Comparison of ENCODE assay signal across 29 mouse cellular contexts in genomic region chr6:38829452-38829851, GRCm38 (mm10). TPM values are rescaled to one million over a fixed set of nuclear protein-coding genes. Genes with fewer than 3 reads are reported as not detected.
DNase-seq lines count a peak whose midpoint lies in the region; ATAC-seq lines count a peak whose summit lies in the region.
"Had no signal": no experiment of that assay in that cellular context is flagged by ENCODE, and none has a peak within 500 bp of the region (broad histone marks: within the 10 kb centered on the region; RNA-seq: fewer than 3 reads in every experiment).

No protein-coding gene starts in this region.

- ATAC-seq in embryonic facial prominence, embryonic 14.5 days (ENCODE audit: low read depth), result no peak
- no peak for ATAC-seq in liver, embryonic 15.5 days (ENCODE audit: insufficient read depth)
- ATAC-seq in erythroblast, adult 5-6 weeks (replicated peaks; ENCODE audit: low FRiP score, poor library complexity, severe bottlenecking), result no peak
- ATAC-seq: CD4-positive, CD25-positive, alpha-beta regulatory T cell, adult 4 months; forebrain, postnatal 0 days; hindbrain, postnatal 0 days; intestine, embryonic 15.5 days; midbrain, embryonic 15.5 days had no signal

- no peak overlapping the region for H3K4me2 ChIP-seq in embryonic facial prominence, embryonic 14.5 days (ENCODE audit: low read depth, low read length)
- H3K4me2 ChIP-seq in liver, embryonic 15.5 days, result no peak overlapping the region
- H3K4me2 ChIP-seq: forebrain, embryonic 12.5 days; hindbrain, embryonic 12.5 days; intestine, embryonic 15.5 days; limb, embryonic 15.5 days; midbrain, embryonic 15.5 days; neural tube, embryonic 12.5 days had no signal

- WGBS in embryonic facial prominence, embryonic 14.5 days, result 64% methylated on average over 3 of the region's 3 CpGs
- 76% methylated on average over 3 of the region's 3 CpGs for WGBS in embryonic facial prominence, embryonic 10.5 days
- WGBS in liver, embryonic 15.5 days (ENCODE audit: insufficient replicate concordance), result 68% methylated on average over 3 of the region's 3 CpGs

- H3K9ac ChIP-seq in embryonic facial prominence, embryonic 14.5 days (ENCODE audit: low read depth, low read length), result no peak overlapping the region
- peak overlapping the region; percentile 15; the same call in 1 of the 2 replicates for H3K9ac ChIP-seq in liver, embryonic 15.5 days
- H3K9ac ChIP-seq: forebrain, embryonic 12.5 days; forebrain, postnatal 0 days; hindbrain, embryonic 12.5 days; intestine, embryonic 15.5 days; limb, embryonic 15.5 days; midbrain, embryonic 15.5 days; neural tube, embryonic 12.5 days had no signal

- no peak overlapping the region for H3K27ac ChIP-seq in embryonic facial prominence, embryonic 14.5 days (replicated peaks; ENCODE audit: low read depth, low read length)
- no peak overlapping the region for H3K27ac ChIP-seq in embryonic facial prominence, embryonic 10.5 days (replicated peaks)
- H3K27ac ChIP-seq in liver, embryonic 15.5 days (replicated peaks), result 0 out of 2 replicates have a peak overlapping the region, but pooled peaks have one; percentile 29
- H3K27ac ChIP-seq: forebrain, embryonic 12.5 days; hindbrain, embryonic 12.5 days; hindbrain, postnatal 0 days; intestine, embryonic 15.5 days; kidney, postnatal 0 days; limb, embryonic 15.5 days; midbrain, embryonic 10.5 days; midbrain, embryonic 15.5 days; neural tube, embryonic 12.5 days had no signal

- H3K27me3 ChIP-seq in embryonic facial prominence, embryonic 14.5 days (replicated peaks; ENCODE audit: control insufficient read depth, insufficient read depth, low read length), result no peaks in the 10 kb centered on the region
- H3K27me3 ChIP-seq in embryonic facial prominence, embryonic 10.5 days (replicated peaks; ENCODE audit: low read depth, poor library complexity, severe bottlenecking), result no peaks in the 10 kb centered on the region
- no peaks in the 10 kb centered on the region for H3K27me3 ChIP-seq in liver, embryonic 15.5 days
- H3K27me3 ChIP-seq: forebrain, embryonic 12.5 days; hindbrain, embryonic 12.5 days; intestine, embryonic 15.5 days; limb, embryonic 15.5 days; midbrain, embryonic 15.5 days; neural tube, embryonic 12.5 days had no signal

- H3K36me3 ChIP-seq in embryonic facial prominence, embryonic 14.5 days (ENCODE audit: control insufficient read depth, insufficient read depth, low read length), result no peaks in the 10 kb centered on the region
- H3K36me3 ChIP-seq in embryonic facial prominence, embryonic 10.5 days (replicated peaks), result peaks cover 17% of the 10 kb centered on the region; the same call in 1 of the 2 replicates
- peaks cover 26% of the 10 kb centered on the region for H3K36me3 ChIP-seq in liver, embryonic 15.5 days (replicated peaks)
- H3K36me3 ChIP-seq: forebrain, embryonic 12.5 days; hindbrain, embryonic 12.5 days; intestine, embryonic 15.5 days; limb, embryonic 15.5 days; midbrain, embryonic 15.5 days; neural tube, embryonic 12.5 days had no signal

- peaks cover 12% of the 10 kb centered on the region; the same call in 1 of the 2 replicates for H3K4me1 ChIP-seq in embryonic facial prominence, embryonic 14.5 days (ENCODE audit: control insufficient read depth, insufficient read depth, low read length)
- H3K4me1 ChIP-seq in embryonic facial prominence, embryonic 10.5 days, result peaks cover 42% of the 10 kb centered on the region
- peaks cover 76% of the 10 kb centered on the region for H3K4me1 ChIP-seq in liver, embryonic 15.5 days (replicated peaks)

- no peaks in the 10 kb centered on the region for H3K9me3 ChIP-seq in embryonic facial prominence, embryonic 14.5 days (ENCODE audit: control insufficient read depth, low read length)
- no peaks in the 10 kb centered on the region for H3K9me3 ChIP-seq in embryonic facial prominence, embryonic 10.5 days
- no peaks in the 10 kb centered on the region for H3K9me3 ChIP-seq in liver, embryonic 15.5 days (replicated peaks)
- H3K9me3 ChIP-seq: forebrain, embryonic 12.5 days; hindbrain, embryonic 12.5 days; intestine, embryonic 15.5 days; limb, embryonic 15.5 days; midbrain, embryonic 10.5 days; midbrain, embryonic 15.5 days; neural tube, embryonic 12.5 days had no signal

- no peak overlapping the region for H3K4me3 ChIP-seq in embryonic facial prominence, embryonic 14.5 days (ENCODE audit: low read depth, low read length)
- H3K4me3 ChIP-seq in embryonic facial prominence, embryonic 10.5 days, result no peak overlapping the region
- H3K4me3 ChIP-seq in liver, embryonic 15.5 days (replicated peaks), result no peak overlapping the region
- H3K4me3 ChIP-seq: forebrain, embryonic 12.5 days; hindbrain, embryonic 12.5 days; intestine, embryonic 15.5 days; limb, embryonic 15.5 days; midbrain, embryonic 10.5 days; midbrain, embryonic 15.5 days; neural tube, embryonic 12.5 days had no signal

- peak; percentile 22 for DNase-seq in embryonic facial prominence, embryonic 14.5 days (ENCODE audit: low spot score)
- DNase-seq in embryonic facial prominence, embryonic 10.5 days (ENCODE audit: low spot score), result no peak
- DNase-seq in 3134 (ENCODE audit: extremely low read depth, insufficient read length, low spot score), result peak; percentile 76
- peak; percentile 91 for DNase-seq in NIH3T3 (ENCODE audit: low read depth)
- DNase-seq in spleen, postnatal 10 days (ENCODE audit: low spot score in 2 of 2), result no peak
- no peak for DNase-seq in ovary, postnatal 36 days (ENCODE audit: low spot score)
- DNase-seq: adrenal gland, postnatal 14 days; cerebellum, adult 11-12 months; cerebellum, postnatal 10 days; forebrain, postnatal 0 days; heart, postnatal 14 days; kidney, adult 8-10 months; kidney, postnatal 4 days; layer of hippocampus, postnatal 36 days; left cerebral cortex, postnatal 4 days; lung, adult 2 months; right cerebral cortex, postnatal 4 days had no signal

RNA-seq across cellular contexts. Expression of gene Tbxas1, which starts 45.8 kb away (rescaled TPM):
- 2.4 and 4.2 TPM in 2 replicates for polyA plus RNA-seq in embryonic facial prominence, embryonic 14.5 days (2014; fragmentation: Nextera tagmentation; extraction: Ambion mirVana)
- polyA plus RNA-seq in embryonic facial prominence, embryonic 10.5 days (2016; fragmentation: Nextera tagmentation; extraction: Ambion mirVana), result 0.88 and 1.8 TPM in 2 replicates
- polyA plus RNA-seq in liver, embryonic 15.5 days (2015; fragmentation: Nextera tagmentation; extraction: Ambion mirVana), result 9.0 and 10.4 TPM in 2 replicates
- total RNA-seq in erythroblast, adult 5-6 weeks (2015; ENCODE audit: low replicate concordance), result 55.9 and 63.7 TPM in 2 replicates
- 83.5 and 85.7 TPM in 2 replicates for total RNA-seq in erythroblast, adult 5-6 weeks (2017; ENCODE audit: low replicate concordance)

RNA-seq across cellular contexts. Expression of gene Hipk2, which starts 46.5 kb away (rescaled TPM):
- polyA plus RNA-seq in embryonic facial prominence, embryonic 14.5 days (2014; fragmentation: Nextera tagmentation; extraction: Ambion mirVana), result 9.3 and 10.7 TPM in 2 replicates
- 24.5 and 26.1 TPM in 2 replicates for polyA plus RNA-seq in embryonic facial prominence, embryonic 10.5 days (2016; fragmentation: Nextera tagmentation; extraction: Ambion mirVana)
- 18.0 and 23.4 TPM in 2 replicates for polyA plus RNA-seq in liver, embryonic 15.5 days (2015; fragmentation: Nextera tagmentation; extraction: Ambion mirVana)
- total RNA-seq in erythroblast, adult 5-6 weeks (2015; ENCODE audit: low replicate concordance), result 127 and 168 TPM in 2 replicates
- 72.9 and 90.6 TPM in 2 replicates for total RNA-seq in erythroblast, adult 5-6 weeks (2017; ENCODE audit: low replicate concordance)

Comparison
In these comparisons a context has a peak if more than half of its experiments do, and no peak if none do; other contexts are left out.
1. DNase-seq: peak in embryonic facial prominence, embryonic 14.5 days (single experiment), 3134 (single experiment) and NIH3T3 (single experiment); none in embryonic facial prominence, embryonic 10.5 days (single experiment), spleen, postnatal 10 days (0 of 2) and ovary, postnatal 36 days (single experiment).